15 mouse cellular contexts compared by ENCODE assay signal in genomic region chr8:88022776-88023385, GRCm38 (mm10).
DNase-seq lines count a peak whose midpoint lies in the region; ATAC-seq and TF ChIP-seq lines count a peak whose summit lies in the region.
"Had no signal": no experiment of that assay in that cellular context is flagged by ENCODE, and none has a peak within 500 bp of the region (broad histone marks: within the 10 kb centered on the region; RNA-seq: fewer than 3 reads in every experiment).

No protein-coding gene starts in this region.

- no peak overlapping the region for H3K4me3 ChIP-seq in hindbrain, embryonic 10.5 days
- H3K4me3 ChIP-seq in hindbrain, embryonic 14.5 days (replicated peaks; ENCODE audit: low read length): no peak overlapping the region
- H3K4me3 ChIP-seq in forebrain, embryonic 11.5 days (ENCODE audit: low read depth, low read length): no peak overlapping the region
- no peak overlapping the region for H3K4me3 ChIP-seq in hindbrain, embryonic 12.5 days
- H3K4me3 ChIP-seq in midbrain, embryonic 11.5 days (ENCODE audit: low read depth, low read length): no peak overlapping the region
- H3K4me3 ChIP-seq in thymus, adult 2 months (ENCODE audit: control insufficient read depth, insufficient read depth, low read length): no peak overlapping the region
- H3K4me3 ChIP-seq: embryonic facial prominence, embryonic 13.5 days; gastrocnemius, adult 2 months had no signal

- no peaks in the 10 kb centered on the region for H3K36me3 ChIP-seq in hindbrain, embryonic 10.5 days
- H3K36me3 ChIP-seq in hindbrain, embryonic 14.5 days (replicated peaks; ENCODE audit: control insufficient read depth, insufficient read depth): no peaks in the 10 kb centered on the region
- H3K36me3 ChIP-seq in forebrain, embryonic 11.5 days (ENCODE audit: control insufficient read depth, insufficient read depth, low read length): no peaks in the 10 kb centered on the region
- H3K36me3 ChIP-seq in hindbrain, embryonic 12.5 days: no peaks in the 10 kb centered on the region
- no peaks in the 10 kb centered on the region for H3K36me3 ChIP-seq in midbrain, embryonic 11.5 days (ENCODE audit: control insufficient read depth, insufficient read depth, low read length)
- no peaks in the 10 kb centered on the region for H3K36me3 ChIP-seq in thymus, adult 2 months (ENCODE audit: control insufficient read depth, insufficient read depth, low read length)
- H3K36me3 ChIP-seq: embryonic facial prominence, embryonic 13.5 days had no signal

- peaks cover 33% of the 10 kb centered on the region for H3K4me1 ChIP-seq in hindbrain, embryonic 10.5 days (replicated peaks)
- no peaks in the 10 kb centered on the region for H3K4me1 ChIP-seq in hindbrain, embryonic 14.5 days (replicated peaks; ENCODE audit: control insufficient read depth, insufficient read depth, low read length)
- peaks cover 7% of the 10 kb centered on the region for H3K4me1 ChIP-seq in forebrain, embryonic 11.5 days (replicated peaks; ENCODE audit: control insufficient read depth, insufficient read depth, low read length)
- H3K4me1 ChIP-seq in hindbrain, embryonic 12.5 days: peaks cover 15% of the 10 kb centered on the region; the same call in 1 of the 2 replicates
- H3K4me1 ChIP-seq in midbrain, embryonic 11.5 days (ENCODE audit: control insufficient read depth, insufficient read depth, low read length): peaks cover 5% of the 10 kb centered on the region
- H3K4me1 ChIP-seq in thymus, adult 2 months (replicated peaks; ENCODE audit: control insufficient read depth, insufficient read depth, low read length): no peaks in the 10 kb centered on the region

- H3K27me3 ChIP-seq in hindbrain, embryonic 10.5 days (ENCODE audit: insufficient read depth, poor library complexity, severe bottlenecking): peaks cover 6% of the 10 kb centered on the region; the same call in 1 of the 2 replicates
- no peaks in the 10 kb centered on the region for H3K27me3 ChIP-seq in hindbrain, embryonic 14.5 days (ENCODE audit: control insufficient read depth, insufficient read depth, low read length)
- H3K27me3 ChIP-seq in forebrain, embryonic 11.5 days (ENCODE audit: control insufficient read depth, insufficient read depth, low read length): no peaks in the 10 kb centered on the region
- 0 out of 2 replicates have a peak, but pooled peaks cover 4% of the 10 kb centered on the region for H3K27me3 ChIP-seq in hindbrain, embryonic 12.5 days
- no peaks in the 10 kb centered on the region for H3K27me3 ChIP-seq in midbrain, embryonic 11.5 days (ENCODE audit: control insufficient read depth, insufficient read depth, low read length)
- no peaks in the 10 kb centered on the region for H3K27me3 ChIP-seq in thymus, adult 2 months (ENCODE audit: control insufficient read depth, insufficient read depth, low read length)
- H3K27me3 ChIP-seq: embryonic facial prominence, embryonic 13.5 days had no signal

- 63% methylated on average over 16 of the region's 16 CpGs for WGBS in hindbrain, embryonic 10.5 days
- 56% methylated on average over 16 of the region's 16 CpGs for WGBS in hindbrain, embryonic 14.5 days
- WGBS in forebrain, embryonic 11.5 days: 53% methylated on average over 16 of the region's 16 CpGs
- 63% methylated on average over 16 of the region's 16 CpGs for WGBS in hindbrain, embryonic 12.5 days
- WGBS in midbrain, embryonic 11.5 days: 54% methylated on average over 16 of the region's 16 CpGs
- 88% methylated on average over 16 of the region's 16 CpGs for WGBS in thymus, adult 2 months

- TF ChIP-seq CTCF in thymus, adult 2 months (IDR thresholded peaks at IDR 0.05; ENCODE audit: borderline replicate concordance, control insufficient read depth, extremely low read depth, insufficient read depth, low read length, poor library complexity): no peak

- ATAC-seq in hindbrain, embryonic 14.5 days (ENCODE audit: low FRiP score): no peak
- ATAC-seq in forebrain, embryonic 11.5 days (replicated peaks; ENCODE audit: low FRiP score): peak; percentile 58; the same call in 1 of the 2 replicates
- ATAC-seq in hindbrain, embryonic 12.5 days (ENCODE audit: low FRiP score): peak; percentile 18; the same call in 1 of the 2 replicates
- ATAC-seq in midbrain, embryonic 11.5 days (ENCODE audit: low FRiP score): peak; percentile 59

- no peak for TF ChIP-seq POLR2A in thymus, adult 2 months (IDR thresholded peaks at IDR 0.05; ENCODE audit: control insufficient read depth, extremely low read depth, insufficient read depth, low read length, poor library complexity)

- peak overlapping the region; percentile 69 for H3K27ac ChIP-seq in hindbrain, embryonic 10.5 days
- no peak overlapping the region for H3K27ac ChIP-seq in hindbrain, embryonic 14.5 days
- H3K27ac ChIP-seq in forebrain, embryonic 11.5 days (ENCODE audit: low read depth, low read length): no peak overlapping the region
- no peak overlapping the region for H3K27ac ChIP-seq in hindbrain, embryonic 12.5 days
- H3K27ac ChIP-seq in midbrain, embryonic 11.5 days (ENCODE audit: low read depth, low read length): no peak overlapping the region
- H3K27ac ChIP-seq in thymus, adult 2 months (ENCODE audit: control insufficient read depth, insufficient read depth, low read length): no peak overlapping the region
- H3K27ac ChIP-seq: embryonic facial prominence, embryonic 13.5 days; gastrocnemius, adult 2 months; macrophage had no signal

- H3K9ac ChIP-seq in hindbrain, embryonic 14.5 days: no peak overlapping the region
- H3K9ac ChIP-seq in forebrain, embryonic 11.5 days (ENCODE audit: low read length): peak overlapping the region; percentile 46
- H3K9ac ChIP-seq in hindbrain, embryonic 12.5 days: no peak overlapping the region
- H3K9ac ChIP-seq in midbrain, embryonic 11.5 days (ENCODE audit: low read length): peak overlapping the region; percentile 41
- H3K9ac ChIP-seq: embryonic facial prominence, embryonic 13.5 days; lung, embryonic 14.5 days had no signal

- no peak overlapping the region for H3K4me2 ChIP-seq in hindbrain, embryonic 14.5 days (replicated peaks)
- H3K4me2 ChIP-seq in forebrain, embryonic 11.5 days (ENCODE audit: low read depth, low read length, severe bottlenecking): no peak overlapping the region
- no peak overlapping the region for H3K4me2 ChIP-seq in hindbrain, embryonic 12.5 days (replicated peaks)
- H3K4me2 ChIP-seq in midbrain, embryonic 11.5 days: no peak overlapping the region
- H3K4me2 ChIP-seq: embryonic facial prominence, embryonic 13.5 days; liver, embryonic 11.5 days; lung, embryonic 14.5 days had no signal

- H3K9me3 ChIP-seq in hindbrain, embryonic 10.5 days: peaks cover 8% of the 10 kb centered on the region
- no peaks in the 10 kb centered on the region for H3K9me3 ChIP-seq in hindbrain, embryonic 14.5 days (ENCODE audit: control insufficient read depth, low read length)
- peaks cover 5% of the 10 kb centered on the region for H3K9me3 ChIP-seq in forebrain, embryonic 11.5 days (ENCODE audit: control insufficient read depth, low read length)
- H3K9me3 ChIP-seq in hindbrain, embryonic 12.5 days (replicated peaks): 0 out of 2 replicates have a peak, but pooled peaks cover 8% of the 10 kb centered on the region
- H3K9me3 ChIP-seq in midbrain, embryonic 11.5 days (ENCODE audit: control insufficient read depth, low read length): peaks cover 4% of the 10 kb centered on the region; the same call in 1 of the 2 replicates

- intact Hi-C loops in left cerebral cortex, postnatal 14 days (cut with DNase I): loop anchor here (5.0 kb wide), 2 partner anchors 306 to 431 kb away; no protein-coding TSS in a partner anchor

- peak; percentile 14 for DNase-seq in hindbrain, embryonic 10.5 days (ENCODE audit: low spot score)
- no peak for DNase-seq in hindbrain, embryonic 14.5 days (ENCODE audit: low spot score)
- DNase-seq in forebrain, embryonic 11.5 days (ENCODE audit: low spot score): no peak
- DNase-seq in midbrain, embryonic 11.5 days (ENCODE audit: low spot score, missing footprints): peak; percentile 89
- no peak for DNase-seq in left cerebral cortex, postnatal 14 days (ENCODE audit: low spot score in 2 of 2)
- no peak for DNase-seq in thymus, adult 2 months
- DNase-seq in adipocyte (ENCODE audit: low spot score): no peak
- DNase-seq: spleen, adult 18-20 months; thymus, postnatal 14 days had no signal

Comparison
In these comparisons a context has a peak if more than half of its experiments do, and no peak if none do; other contexts are left out.
1. DNase-seq: peak in hindbrain, embryonic 10.5 days (single experiment) and midbrain, embryonic 11.5 days (single experiment); none in hindbrain, embryonic 14.5 days (single experiment), forebrain, embryonic 11.5 days (single experiment), left cerebral cortex, postnatal 14 days (0 of 2), thymus, adult 2 months (single experiment) and adipocyte (single experiment).
2. H3K9ac ChIP-seq: peak in forebrain, embryonic 11.5 days (single experiment) and midbrain, embryonic 11.5 days (single experiment); none in hindbrain, embryonic 14.5 days (single experiment) and hindbrain, embryonic 12.5 days (single experiment).